Mouse (Mus musculus) cortical plate, adult 2 months (tissue): ENCODE measurements around the gene Isoc2b.

Experiments
- CTCF ChIP-seq: fragments of 200-500 bp; IDR thresholded peaks from 2 replicates; pipeline ENCODE4 v1.5.1; 2011; ENCODE audit warnings: mild to moderate bottlenecking, control low read depth, low read length; ENCODE audit not compliant: insufficient read depth; ENCODE audit errors: extremely low read depth
- POLR2A ChIP-seq: fragments of 200-500 bp; IDR thresholded peaks from 2 replicates; pipeline ENCODE4 v1.6.1; 2011; ENCODE audit warnings: mild to moderate bottlenecking, low read length, control low read depth; ENCODE audit not compliant: insufficient read depth; ENCODE audit errors: extremely low read depth

GRCm38 (mm10) chr7:4850621-4851314, 19.3 kb downstream of the Isoc2b start:
- TF ChIP-seq CTCF (no peak), POLR2A (no peak)
